Mouse (Mus musculus) spleen, adult 2 months (tissue): ENCODE measurements around the gene Tlr3.

Experiments used
- CTCF ChIP-seq: fragments of 200-500 bp; IDR thresholded peaks from 2 replicates; pipeline ENCODE4 v1.5.1; 2011; ENCODE audit warnings: mild to moderate bottlenecking, inconsistent platforms; ENCODE audit not compliant: insufficient read depth, insufficient read length, insufficient replicate concordance; ENCODE audit errors: extremely low read depth
- POLR2A ChIP-seq: fragments of 200-500 bp; IDR thresholded peaks from 2 replicates; pipeline ENCODE4 v1.6.1; 2011; ENCODE audit warnings: low read depth, low read length, inconsistent platforms

- TF ChIP-seq CTCF (no peak), POLR2A (no peak)
Measured at GRCm38 (mm10) chr8:45367154-45367553, 43.7 kb downstream of the Tlr3 start.
